Comparison of ENCODE assay signal across 30 mouse cellular contexts in the genomic region with DNA sequence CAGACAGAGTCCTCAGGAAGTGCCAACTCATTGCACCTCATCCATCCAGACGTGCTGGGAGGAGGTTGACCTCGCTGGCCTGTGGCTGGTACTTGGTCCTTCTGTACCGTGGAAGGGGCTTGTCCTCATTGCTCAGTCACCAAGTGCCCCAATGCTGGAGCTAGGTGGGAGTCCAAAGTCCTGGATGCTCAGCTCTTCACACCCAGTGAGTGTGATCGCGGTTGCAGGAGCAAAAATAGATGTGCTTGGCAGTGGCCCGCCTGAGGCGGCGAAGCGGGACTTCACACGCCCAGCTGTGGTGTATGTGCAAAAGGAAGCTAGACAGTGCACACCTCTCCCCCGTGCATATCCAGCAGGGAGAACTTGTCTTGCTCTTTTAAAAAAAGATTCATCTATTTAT. TPM values are rescaled to one million over a fixed set of nuclear protein-coding genes. Genes with fewer than 3 reads are reported as not detected.
DNase-seq lines count a peak whose midpoint lies in the region; ATAC-seq lines count a peak whose summit lies in the region.
"Had no signal": no experiment of that assay in that cellular context is flagged by ENCODE, and none has a peak within 500 bp of the region (broad histone marks: within the 10 kb centered on the region; RNA-seq: fewer than 3 reads in every experiment).

No protein-coding gene starts in this region.

- WGBS in kidney, embryonic 15.5 days = 85% methylated on average over 11 of the region's 11 CpGs

- H3K4me2 ChIP-seq in kidney, embryonic 15.5 days = no peak overlapping the region
- H3K4me2 ChIP-seq: embryonic facial prominence, embryonic 15.5 days; heart, embryonic 11.5 days; heart, embryonic 15.5 days; hindbrain, embryonic 14.5 days had no signal

- H3K9me3 ChIP-seq in kidney, embryonic 15.5 days (replicated peaks) = no peaks in the 10 kb centered on the region; the same call in 1 of the 2 replicates
- H3K9me3 ChIP-seq: embryonic facial prominence, embryonic 15.5 days; heart, embryonic 15.5 days had no signal

- ATAC-seq in kidney, embryonic 15.5 days (replicated peaks; ENCODE audit: low FRiP score) = no peak
- ATAC-seq: forebrain, embryonic 14.5 days had no signal

- no peaks in the 10 kb centered on the region for H3K36me3 ChIP-seq in kidney, embryonic 15.5 days
- H3K36me3 ChIP-seq: embryonic facial prominence, embryonic 15.5 days; forebrain, embryonic 10.5 days; heart, embryonic 15.5 days had no signal

- no peak overlapping the region for H3K9ac ChIP-seq in kidney, embryonic 15.5 days
- H3K9ac ChIP-seq: embryonic facial prominence, embryonic 15.5 days; heart, embryonic 15.5 days; hindbrain, embryonic 14.5 days had no signal

- H3K4me3 ChIP-seq in kidney, embryonic 15.5 days (replicated peaks) = no peak overlapping the region
- H3K4me3 ChIP-seq: embryonic facial prominence, embryonic 15.5 days; erythroblast, embryonic 14.5 days; forebrain, embryonic 10.5 days; gastrocnemius, adult 2 months; heart, adult 2 months; heart, embryonic 15.5 days had no signal

- H3K27ac ChIP-seq in kidney, embryonic 15.5 days = no peak overlapping the region
- H3K27ac ChIP-seq: embryonic facial prominence, embryonic 15.5 days; forebrain, embryonic 10.5 days; gastrocnemius, adult 2 months; heart, adult 2 months; heart, embryonic 15.5 days; hindbrain, embryonic 14.5 days had no signal

- DNase-seq in kidney, adult 11 months = peak; percentile 64
- DNase-seq in A20 (ENCODE audit: low read depth, low spot score) = peak; percentile 24
- peak; percentile 36 to 43 for DNase-seq in kidney, adult 8-10 months
- DNase-seq in kidney, postnatal 25 days = peak; percentile 53 to 76
- DNase-seq in gastrocnemius, postnatal 36 days = no peak
- DNase-seq in thymus, postnatal 14 days = no peak
- DNase-seq in gastrocnemius, postnatal 14 days = no peak
- DNase-seq: adrenal gland, adult 8-10 months; adrenal gland, postnatal 36 days; cerebellum, adult 11 months; cerebellum, adult 8-10 months; cerebellum, postnatal 14 days; embryo, embryonic 11 days; gastrocnemius, adult 2 months; heart, adult 2 months; heart, postnatal 14 days had no signal

- H3K4me1 ChIP-seq in kidney, embryonic 15.5 days = 0 out of 2 replicates have a peak, but pooled peaks cover 4% of the 10 kb centered on the region
- H3K4me1 ChIP-seq: embryonic facial prominence, embryonic 15.5 days; heart, embryonic 15.5 days had no signal

- intact Hi-C loops in gastrocnemius, postnatal 36 days (cut with DNase I) = loop anchor here (5.0 kb wide), 1 partner anchor 169 kb away; no protein-coding TSS in a partner anchor
- intact Hi-C loops in gastrocnemius, postnatal 14 days (cut with DNase I; ENCODE audit: low total_unique reads) = loop anchor here (5.0 kb wide), 1 partner anchor 109 kb away; no protein-coding TSS in a partner anchor

- H3K27me3 ChIP-seq in kidney, embryonic 15.5 days = no peaks in the 10 kb centered on the region
- H3K27me3 ChIP-seq: embryonic facial prominence, embryonic 15.5 days; heart, embryonic 15.5 days had no signal

RNA-seq across cellular contexts. Expression of gene Ocm, which starts 16.7 kb away (rescaled TPM):
- polyA plus RNA-seq in kidney, embryonic 15.5 days (2015; fragmentation: Nextera tagmentation; extraction: Ambion mirVana) = 5.0 TPM in 2 replicates
- total RNA-seq in gastrocnemius, postnatal 36 days (2021) = not detected
- not detected for total RNA-seq in gastrocnemius, postnatal 14 days (2021)
- total RNA-seq: adrenal gland, adult 8-10 months; adrenal gland, postnatal 36 days; common myeloid progenitor, adult 5-6 weeks; ES-E14; gastrocnemius, adult 2 months; gastrocnemius, postnatal 4 days; heart, adult 2 months; heart, postnatal 14 days; hematopoietic stem cell, adult 5-6 weeks had no signal
- polyA plus RNA-seq: brain, embryonic 14.5 days; embryonic facial prominence, embryonic 11.5 days; erythroblast, embryonic 14.5 days; forebrain, embryonic 10.5 days; forebrain, embryonic 14.5 days; heart, adult 2 months; heart, embryonic 11.5 days; heart, embryonic 15.5 days; hindbrain, embryonic 14.5 days had no signal

RNA-seq across cellular contexts. Expression of gene Ccz1, which starts 28.5 kb away (rescaled TPM):
- polyA plus RNA-seq in kidney, embryonic 15.5 days (2015; fragmentation: Nextera tagmentation; extraction: Ambion mirVana) = 84.3 and 91.6 TPM in 2 replicates
- total RNA-seq in gastrocnemius, postnatal 36 days (2021) = 10 to 100 TPM; 35.4 to 37.0 TPM
- 10 to 100 TPM; 28.2 to 30.0 TPM for total RNA-seq in gastrocnemius, postnatal 14 days (2021)

RNA-seq across cellular contexts. Expression of gene Lmtk2, which starts 57.1 kb away (rescaled TPM):
- 5.4 and 5.8 TPM in 2 replicates for polyA plus RNA-seq in kidney, embryonic 15.5 days (2015; fragmentation: Nextera tagmentation; extraction: Ambion mirVana)
- total RNA-seq in gastrocnemius, postnatal 36 days (2021) = 10 to 100 TPM; 19.4 to 19.8 TPM
- total RNA-seq in gastrocnemius, postnatal 14 days (2021) = 10 to 100 TPM; 12.2 to 12.5 TPM

Comparison
In these comparisons a context has a peak if more than half of its experiments do, and no peak if none do; other contexts are left out.
1. DNase-seq: peak in kidney, adult 11 months (single experiment), A20 (single experiment), kidney, adult 8-10 months (2 of 2) and kidney, postnatal 25 days (2 of 2); none in gastrocnemius, postnatal 36 days (0 of 2), thymus, postnatal 14 days (single experiment) and gastrocnemius, postnatal 14 days (single experiment).